In the genomic region with DNA sequence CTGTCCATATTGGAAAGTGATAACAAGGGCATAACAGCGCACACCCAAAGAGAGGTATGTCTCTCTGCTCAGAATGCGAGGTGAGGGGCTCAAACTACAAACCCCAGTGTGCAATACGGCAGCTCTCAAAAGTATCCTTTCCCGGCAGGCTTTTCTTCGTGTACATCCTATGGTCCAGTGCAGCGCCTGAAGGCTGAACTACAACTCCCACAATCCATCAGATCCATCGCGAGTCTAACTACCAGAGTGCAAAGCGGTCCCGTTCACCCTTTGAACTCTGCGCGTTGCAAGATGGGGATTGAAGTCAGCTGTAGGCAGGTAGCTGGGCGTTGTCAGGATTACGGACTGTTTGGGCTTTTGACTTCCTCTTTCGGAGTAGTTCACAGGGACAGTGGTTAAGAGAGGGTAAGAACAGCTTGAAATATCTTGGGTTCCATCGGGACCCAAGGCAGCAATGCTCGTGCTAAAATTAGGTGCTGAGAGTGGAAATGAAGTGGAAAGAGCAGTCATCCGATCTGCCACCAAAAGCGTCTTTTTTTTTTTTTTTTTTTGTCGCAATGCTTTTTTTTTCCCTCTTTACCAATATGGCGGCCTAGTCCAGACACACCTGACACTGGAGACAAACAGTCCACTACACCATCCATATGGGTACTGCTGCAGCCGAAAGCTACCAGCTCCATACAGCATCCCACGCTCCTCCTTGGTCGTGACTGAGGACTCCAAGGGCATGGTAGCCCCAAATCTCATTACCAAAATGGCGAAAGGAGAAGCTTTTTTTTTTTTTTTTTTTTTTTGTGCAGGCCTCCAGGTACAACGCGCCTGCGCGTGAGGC, we compare ENCODE assay signal across 8 mouse cellular contexts. TPM values are rescaled to one million over a fixed set of nuclear protein-coding genes. Genes with fewer than 3 reads are reported as not detected.
A peak's percentile ranks its signal among the peaks of the same experiment; 100 is the strongest.
DNase-seq lines count a peak whose midpoint lies in the region; ATAC-seq and TF ChIP-seq lines count a peak whose summit lies in the region.

No protein-coding gene starts in this region.

- peak; percentile 88 for ATAC-seq in activated CD4-positive, CD25-positive, alpha-beta regulatory T cell, adult 4 months
- peak; percentile 73 for ATAC-seq in common myeloid progenitor, adult 5-6 weeks (replicated peaks; ENCODE audit: low read depth, poor library complexity, severe bottlenecking)
- ATAC-seq in hindbrain, postnatal 0 days = peak; percentile 88
- peak; percentile 78 for ATAC-seq in megakaryocyte, adult 5-6 weeks (ENCODE audit: poor library complexity, severe bottlenecking)

- peak overlapping the region; percentile 65 for H3K9ac ChIP-seq in hindbrain, postnatal 0 days (replicated peaks; ENCODE audit: low read length)

- H3K4me3 ChIP-seq in gastrocnemius, adult 2 months = peak overlapping the region; percentile 73
- peak overlapping the region; percentile 98 for H3K4me3 ChIP-seq in hindbrain, postnatal 0 days (ENCODE audit: low read length)
- H3K4me3 ChIP-seq in left cerebral cortex, adult 2 months = peak overlapping the region; percentile 54

- peak overlapping the region; percentile 97 for H3K27ac ChIP-seq in gastrocnemius, adult 2 months
- H3K27ac ChIP-seq in hindbrain, postnatal 0 days = peak overlapping the region; percentile 99
- peak overlapping the region; percentile 100 for H3K27ac ChIP-seq in left cerebral cortex, adult 2 months

- H3K9me3 ChIP-seq in hindbrain, postnatal 0 days (ENCODE audit: low read length) = no peaks in the 10 kb centered on the region

- H3K4me1 ChIP-seq in hindbrain, postnatal 0 days (ENCODE audit: insufficient read depth, low read length) = no peaks in the 10 kb centered on the region

- H3K36me3 ChIP-seq in hindbrain, postnatal 0 days (ENCODE audit: insufficient read depth, low read length) = peaks cover 8% of the 10 kb centered on the region; the same call in 1 of the 2 replicates

- TF ChIP-seq CTCF in gastrocnemius, adult 2 months (IDR thresholded peaks at IDR 0.05) = no peak
- no peak for TF ChIP-seq CTCF in hindbrain, postnatal 0 days (IDR thresholded peaks at IDR 0.05; ENCODE audit: low read depth)
- no peak for TF ChIP-seq CTCF in left cerebral cortex, adult 2 months (IDR thresholded peaks at IDR 0.05)

- under 1% methylated on average over 29 of the region's 29 CpGs for WGBS in hindbrain, postnatal 0 days

- no peaks in the 10 kb centered on the region for H3K27me3 ChIP-seq in hindbrain, postnatal 0 days (ENCODE audit: insufficient read depth, low read length)

- peak overlapping the region; percentile 93 for H3K4me2 ChIP-seq in hindbrain, postnatal 0 days (ENCODE audit: low read depth, low read length)

- intact Hi-C loops in gastrocnemius, adult 2 months (cut with DNase I) = loop anchor here (5.0 kb wide), 1 partner anchor 195 kb away; a partner anchor contains a TSS
- intact Hi-C loops in left cerebral cortex, adult 2 months (cut with DNase I) = loop anchor here (1.0 to 10.0 kb wide), 2 partner anchors 201 to 487 kb away; a partner anchor contains a TSS

- peak; percentile 94 for DNase-seq in gastrocnemius, adult 2 months
- peak; percentile 99 for DNase-seq in hindbrain, postnatal 0 days (ENCODE audit: low spot score)
- peak; percentile 90 to 94 for DNase-seq in left cerebral cortex, adult 2 months (ENCODE audit: extremely low spot score in 1 of 2, low spot score in 2 of 2)
- peak; percentile 96 to 98 for DNase-seq in right cerebral cortex, adult 2 months (ENCODE audit: low spot score in 2 of 2)
- DNase-seq in urinary bladder, postnatal 36 days (ENCODE audit: low spot score in 2 of 2) = peak; percentile 89 to 95

RNA-seq across cellular contexts. Expression of a gene that starts 0.7 kb away (rescaled TPM):
- 10 to 100 TPM; 24.8 to 27.2 TPM for polyA plus RNA-seq in activated CD4-positive, CD25-positive, alpha-beta regulatory T cell, adult 4 months (2017; shearing (Covaris generic))
- 29.5 and 39.0 TPM in 2 replicates for total RNA-seq in common myeloid progenitor, adult 5-6 weeks (2017)
- total RNA-seq in gastrocnemius, adult 2 months (2021) = 10 to 100 TPM; 15.0 to 15.8 TPM
- total RNA-seq in hindbrain, postnatal 0 days (2014; rRNA removed) = 31.9 and 34.9 TPM in 2 replicates
- 8.3 and 8.7 TPM in 2 replicates for polyA plus RNA-seq in hindbrain, postnatal 0 days (2015; fragmentation: Nextera tagmentation; extraction: Ambion mirVana)
- total RNA-seq in left cerebral cortex, adult 2 months (2021) = 10 to 100 TPM; 58.9 to 59.2 TPM
- total RNA-seq in megakaryocyte, adult 5-6 weeks (2015) = 51.2 and 64.5 TPM in 2 replicates
- total RNA-seq in megakaryocyte, adult 5-6 weeks (2017) = 21.0 and 26.3 TPM in 2 replicates

RNA-seq across cellular contexts. Expression of a gene that starts 50.3 kb away (rescaled TPM):
- polyA plus RNA-seq in activated CD4-positive, CD25-positive, alpha-beta regulatory T cell, adult 4 months (2017; shearing (Covaris generic)) = 1 to 10 TPM; 1.3 to 2.4 TPM
- 12.1 and 12.8 TPM in 2 replicates for total RNA-seq in common myeloid progenitor, adult 5-6 weeks (2017)
- total RNA-seq in gastrocnemius, adult 2 months (2021) = 1 to 10 TPM in 1 of 2 experiments, under 1 TPM in 1; 0.74 to 1.1 TPM
- total RNA-seq in hindbrain, postnatal 0 days (2014; rRNA removed) = 63.8 and 69.6 TPM in 2 replicates
- polyA plus RNA-seq in hindbrain, postnatal 0 days (2015; fragmentation: Nextera tagmentation; extraction: Ambion mirVana) = 48.2 and 52.8 TPM in 2 replicates
- 1 to 10 TPM; 5.5 to 6.3 TPM for total RNA-seq in left cerebral cortex, adult 2 months (2021)
- total RNA-seq in megakaryocyte, adult 5-6 weeks (2015) = 4.8 and 5.6 TPM in 2 replicates
- 3.5 and 5.3 TPM in 2 replicates for total RNA-seq in megakaryocyte, adult 5-6 weeks (2017)

RNA-seq across cellular contexts. Expression of a gene that starts 51.2 kb away (rescaled TPM):
- polyA plus RNA-seq in activated CD4-positive, CD25-positive, alpha-beta regulatory T cell, adult 4 months (2017; shearing (Covaris generic)) = under 1 TPM in 1 of 2 experiments, not detected in 1; 0.20 TPM
- total RNA-seq in common myeloid progenitor, adult 5-6 weeks (2017) = not detected in 2 replicates
- under 1 TPM in 1 of 2 experiments, not detected in 1; 0.25 TPM for total RNA-seq in gastrocnemius, adult 2 months (2021)
- 175 and 177 TPM in 2 replicates for total RNA-seq in hindbrain, postnatal 0 days (2014; rRNA removed)
- 113 and 127 TPM in 2 replicates for polyA plus RNA-seq in hindbrain, postnatal 0 days (2015; fragmentation: Nextera tagmentation; extraction: Ambion mirVana)
- 100 to 1,000 TPM; 127 to 157 TPM for total RNA-seq in left cerebral cortex, adult 2 months (2021)
- total RNA-seq in megakaryocyte, adult 5-6 weeks (2015) = not detected in 2 replicates
- not detected in 2 replicates for total RNA-seq in megakaryocyte, adult 5-6 weeks (2017)

RNA-seq across cellular contexts. Expression of a gene that starts 55.9 kb away (rescaled TPM):
- polyA plus RNA-seq in activated CD4-positive, CD25-positive, alpha-beta regulatory T cell, adult 4 months (2017; shearing (Covaris generic)) = 10 to 100 TPM; 23.2 to 28.6 TPM
- total RNA-seq in common myeloid progenitor, adult 5-6 weeks (2017) = 29.7 and 38.4 TPM in 2 replicates
- total RNA-seq in gastrocnemius, adult 2 months (2021) = 10 to 100 TPM; 46.0 to 49.8 TPM
- 107 and 108 TPM in 2 replicates for total RNA-seq in hindbrain, postnatal 0 days (2014; rRNA removed)
- polyA plus RNA-seq in hindbrain, postnatal 0 days (2015; fragmentation: Nextera tagmentation; extraction: Ambion mirVana) = 121 and 123 TPM in 2 replicates
- total RNA-seq in left cerebral cortex, adult 2 months (2021) = 10 to 100 TPM; 91.2 to 96.0 TPM
- 82.9 and 91.4 TPM in 2 replicates for total RNA-seq in megakaryocyte, adult 5-6 weeks (2015)
- total RNA-seq in megakaryocyte, adult 5-6 weeks (2017) = 140 and 141 TPM in 2 replicates

Comparison
In these comparisons a context has a peak if more than half of its experiments do, and no peak if none do; other contexts are left out.
1. Peak in every context shown above with its lines: DNase-seq, ATAC-seq, H3K4me3 ChIP-seq and H3K27ac ChIP-seq.
2. RNA of a gene that starts 51.2 kb away (total RNA-seq): 175 to 177 TPM in hindbrain, postnatal 0 days and 127 to 157 TPM in left cerebral cortex, adult 2 months; 0.25 TPM in gastrocnemius, adult 2 months, not detected in common myeloid progenitor, adult 5-6 weeks and not detected in megakaryocyte, adult 5-6 weeks; every median in the first group is over 100 times any median in the second.